Mouse (Mus musculus) embryonic facial prominence, embryonic 12.5 days (tissue): ENCODE results near the gene Sfi1. TPM values are rescaled to one million over a fixed set of nuclear protein-coding genes. Genes with fewer than 3 reads are reported as not detected.

ENCODE experiments used
- ATAC-seq: fragments of 200-750 bp; cut with Nextera tagmentation; 2 replicates; pipeline ENCODE4 v1.8.0; 2017; ENCODE audit not compliant: insufficient number of reproducible peaks, insufficient read depth, low FRiP score, low TSS enrichment
- H3K27ac ChIP-seq: fragments of 300-500 bp; sonication (generic); 2 replicates; pipeline ENCODE4 v1.5.1; 2016; ENCODE audit warnings: mild to moderate bottlenecking
- H3K27me3 ChIP-seq: fragments of 300-500 bp; sonication (generic); 2 replicates; pipeline ENCODE4 v1.6.1; 2016; ENCODE audit warnings: mild to moderate bottlenecking, moderate library complexity
- H3K36me3 ChIP-seq: fragments of 300-500 bp; sonication (generic); 2 replicates; pipeline ENCODE4 v1.6.1; 2016; ENCODE audit warnings: mild to moderate bottlenecking
- H3K4me1 ChIP-seq: fragments of 300-500 bp; sonication (generic); 2 replicates; pipeline ENCODE4 v1.6.1; 2016
- H3K4me2 ChIP-seq: fragments of 300-500 bp; sonication (generic); replicated peaks from 2 replicates; pipeline ENCODE4 v1.6.1; 2016; ENCODE audit warnings: mild to moderate bottlenecking, moderate library complexity
- H3K4me3 ChIP-seq: fragments of 300-500 bp; sonication (generic); 2 replicates; pipeline ENCODE4 v1.5.1; 2016; ENCODE audit warnings: mild to moderate bottlenecking
- H3K9ac ChIP-seq: fragments of 300-500 bp; sonication (generic); 2 replicates; pipeline ENCODE4 v1.6.1; 2016; ENCODE audit warnings: mild to moderate bottlenecking, moderate library complexity
- H3K9me3 ChIP-seq: fragments of 300-500 bp; sonication (generic); 2 replicates; pipeline ENCODE4 v1.6.1; 2016; ENCODE audit warnings: mild to moderate bottlenecking, moderate library complexity
- WGBS: fragments of 180-500 bp; shearing (Covaris S2); methylation state at CpG from one replicate; pipeline ENCODE4 v1.1.7; 2016; 5-methylcytosine and 5-hydroxymethylcytosine counted together
- polyA plus RNA-seq: library from polyadenylated mRNA; unstranded; fragments of >200 nt; fragmentation: Nextera tagmentation; extraction: Ambion mirVana; gene quantifications from 2 replicates; pipeline ENCODE4 v1.2.1, GENCODE M21; 2016

Sfi1 gene
- 17.0 and 17.1 TPM in 2 replicates for polyA plus RNA-seq

- H3K4me2 ChIP-seq: no peak within 1 kb of the TSS
- H3K27me3 ChIP-seq: no peaks in the 10 kb centered on the region
- H3K36me3 ChIP-seq: no peaks in the 10 kb centered on the region
- no peak within 1 kb of the TSS for H3K27ac ChIP-seq
- H3K4me3 ChIP-seq: no peak within 1 kb of the TSS
- no peaks in the 10 kb centered on the region for H3K4me1 ChIP-seq
- no peak for ATAC-seq
- WGBS: 86% methylated on average over 25 of the region's 25 CpGs
- no peak within 1 kb of the TSS for H3K9ac ChIP-seq
- no peaks in the 10 kb centered on the region for H3K9me3 ChIP-seq
Measured at GRCm38 (mm10) chr11:3193363-3193762, at the start of gene Sfi1. Gene Sfi1, minus strand, starts transcription at chr11:3193463.

DNA sequence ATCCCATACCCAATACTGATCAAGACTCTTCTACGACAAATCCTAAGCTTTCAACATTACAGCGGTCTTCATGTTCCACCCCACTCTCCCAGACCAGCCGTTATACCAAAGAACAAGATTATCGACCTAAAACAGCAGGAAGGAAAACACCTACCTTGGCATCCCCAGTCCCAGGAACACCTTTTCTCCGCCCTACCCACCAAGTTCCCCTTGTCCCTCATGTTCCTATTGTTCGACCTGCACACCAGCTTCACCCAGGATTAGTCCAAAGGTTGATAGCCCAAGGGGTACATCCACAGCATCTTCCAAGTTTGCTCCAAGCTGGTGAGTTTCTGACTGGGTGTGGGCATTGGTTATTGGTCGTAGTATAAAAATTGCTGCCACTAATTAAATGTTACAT, 49.1 kb upstream of the Sfi1 start:
- no peaks in the 10 kb centered on the region; the same call in 1 of the 2 replicates for H3K9me3 ChIP-seq
- H3K9ac ChIP-seq: no peak overlapping the region
- no peak overlapping the region for H3K27ac ChIP-seq
- H3K4me3 ChIP-seq: no peak overlapping the region
- 94% methylated on average over 7 of the region's 7 CpGs for WGBS
- no peaks in the 10 kb centered on the region for H3K4me1 ChIP-seq
- H3K36me3 ChIP-seq: peaks cover 85% of the 10 kb centered on the region
- no peak overlapping the region for H3K4me2 ChIP-seq
- H3K27me3 ChIP-seq: no peaks in the 10 kb centered on the region
- no peak for ATAC-seq

DNA sequence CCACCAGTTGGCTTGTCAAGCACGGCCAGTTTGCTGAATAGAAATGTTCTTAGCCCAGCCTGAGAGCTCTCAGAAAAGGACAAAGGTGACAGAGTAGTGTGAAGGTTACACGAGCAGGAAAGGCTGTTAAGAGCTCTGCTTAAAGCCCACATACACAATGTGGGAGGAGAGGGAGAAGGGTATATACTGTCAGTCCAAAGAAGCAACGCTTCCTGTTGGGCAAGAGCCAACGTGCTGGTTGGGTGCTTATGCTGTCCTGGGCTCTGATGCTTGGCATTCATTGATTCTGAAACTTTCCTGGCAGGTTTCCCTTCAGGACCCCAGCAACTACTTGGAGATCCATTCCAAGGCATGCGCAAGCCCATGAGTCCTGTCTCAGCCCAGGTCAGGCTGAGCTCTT, 42.0 kb upstream of the Sfi1 start:
- no peak for ATAC-seq
- no peak overlapping the region for H3K4me3 ChIP-seq
- WGBS: 94% methylated on average over 5 of the region's 5 CpGs
- no peaks in the 10 kb centered on the region for H3K9me3 ChIP-seq
- no peaks in the 10 kb centered on the region for H3K4me1 ChIP-seq
- peaks cover 85% of the 10 kb centered on the region for H3K36me3 ChIP-seq
- no peak overlapping the region for H3K4me2 ChIP-seq
- no peak overlapping the region for H3K9ac ChIP-seq
- no peaks in the 10 kb centered on the region for H3K27me3 ChIP-seq
- H3K27ac ChIP-seq: no peak overlapping the region

DNA sequence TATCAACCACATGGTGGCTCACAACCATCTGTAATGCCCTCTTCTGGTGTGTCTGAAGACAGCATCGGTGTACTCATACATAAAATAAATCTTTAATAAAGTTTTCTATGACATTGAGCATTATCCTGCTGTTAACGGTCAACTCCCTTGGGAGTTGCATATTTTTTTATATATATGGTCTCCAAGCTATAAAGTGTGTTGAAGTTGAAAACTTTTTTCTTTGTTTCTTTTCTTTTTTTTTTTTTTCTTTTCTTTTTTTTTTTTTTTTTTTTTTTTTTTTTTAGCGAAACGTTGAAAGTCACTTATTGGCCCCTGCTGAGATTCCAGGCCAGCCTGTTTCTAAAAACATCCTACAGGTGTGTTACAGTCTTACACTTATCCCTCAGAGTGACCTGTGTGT, 40.4 kb upstream of the Sfi1 start:
- Histone ChIP-seq H3K4me1 (no peaks in the 10 kb centered on the region), H3K27ac (no peak overlapping the region), H3K9me3 (no peaks in the 10 kb centered on the region), H3K4me2 (no peak overlapping the region), H3K9ac (no peak overlapping the region), H3K4me3 (no peak overlapping the region), H3K27me3 (no peaks in the 10 kb centered on the region), H3K36me3 (peaks cover 85% of the 10 kb centered on the region)
- ATAC-seq: no peak
- 94% methylated on average over 4 of the region's 4 CpGs for WGBS

GRCm38 (mm10) chr11:3232248-3232647, 39.0 kb upstream of the Sfi1 start:
- Histone ChIP-seq H3K36me3 (peaks cover 79% of the 10 kb centered on the region), H3K9me3 (no peaks in the 10 kb centered on the region)
- WGBS: 88% methylated on average over 3 of the region's 3 CpGs

GRCm38 (mm10) chr11:3227113-3227512, 33.9 kb upstream of the Sfi1 start:
- H3K36me3 ChIP-seq: peaks cover 80% of the 10 kb centered on the region
- H3K4me2 ChIP-seq: no peak overlapping the region
- no peak overlapping the region for H3K27ac ChIP-seq
- no peak for ATAC-seq
- H3K9ac ChIP-seq: no peak overlapping the region
- H3K27me3 ChIP-seq: no peaks in the 10 kb centered on the region
- 96% methylated on average over 3 of the region's 3 CpGs for WGBS
- H3K4me3 ChIP-seq: no peak overlapping the region
- no peaks in the 10 kb centered on the region for H3K9me3 ChIP-seq
- H3K4me1 ChIP-seq: no peaks in the 10 kb centered on the region

More at GRCm38 (mm10) chr11:3232248-3232647, 39.0 kb upstream of the Sfi1 start:
- no peak for ATAC-seq
- Histone ChIP-seq H3K9ac (no peak overlapping the region), H3K27ac (no peak overlapping the region), H3K4me1 (no peaks in the 10 kb centered on the region), H3K27me3 (no peaks in the 10 kb centered on the region), H3K4me3 (no peak overlapping the region), H3K4me2 (no peak overlapping the region)

DNA sequence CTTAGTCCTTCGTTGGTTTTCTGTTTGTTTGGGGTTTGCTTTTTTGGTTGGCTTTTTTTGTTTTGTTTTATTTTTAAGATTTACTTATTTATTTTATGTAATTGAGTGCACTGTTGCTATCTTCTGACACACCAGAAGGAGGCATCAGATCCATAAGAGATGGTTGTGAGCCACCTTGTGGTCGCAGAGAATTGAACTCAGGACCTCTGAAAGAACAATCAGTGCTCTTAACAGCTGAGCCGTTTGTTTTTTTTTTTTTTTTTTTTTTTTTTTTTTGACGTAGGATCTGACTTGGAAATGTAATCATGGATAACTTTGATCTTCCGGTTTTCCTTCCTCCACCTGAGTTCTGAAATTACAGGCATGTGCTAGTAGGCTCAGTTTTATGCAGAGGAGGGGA, 29.8 kb upstream of the Sfi1 start:
- no peak for ATAC-seq
- no peaks in the 10 kb centered on the region for H3K27me3 ChIP-seq
- H3K9me3 ChIP-seq: no peaks in the 10 kb centered on the region
- H3K36me3 ChIP-seq: peaks cover 75% of the 10 kb centered on the region
- no peak overlapping the region for H3K9ac ChIP-seq
- no peak overlapping the region for H3K4me2 ChIP-seq
- no peak overlapping the region for H3K27ac ChIP-seq
- H3K4me1 ChIP-seq: no peaks in the 10 kb centered on the region
- no peak overlapping the region for H3K4me3 ChIP-seq
- WGBS: 66% methylated on average over 5 of the region's 5 CpGs

DNA sequence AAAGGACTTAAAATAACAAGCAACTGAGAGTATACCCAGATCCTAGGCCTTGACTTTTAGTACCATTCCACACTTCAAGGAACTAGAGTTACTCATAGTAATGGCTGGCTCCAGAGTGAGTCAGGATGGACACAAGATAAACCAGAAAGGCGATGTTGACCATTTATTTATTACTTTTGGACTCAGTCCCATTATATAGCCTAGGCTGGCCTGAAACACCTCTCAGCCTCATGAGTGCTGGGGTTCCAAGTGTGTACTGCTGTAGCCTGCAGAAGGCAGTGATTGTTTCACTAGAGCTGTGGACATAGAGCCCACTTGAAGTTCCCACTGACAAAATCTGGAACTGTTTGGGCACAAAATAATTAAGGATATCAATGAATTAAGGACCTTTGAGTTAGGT, 19.3 kb upstream of the Sfi1 start:
- WGBS: 92% methylated on average over 1 of the region's 1 CpGs
- Histone ChIP-seq H3K27ac (no peak overlapping the region), H3K27me3 (no peaks in the 10 kb centered on the region), H3K9me3 (no peaks in the 10 kb centered on the region), H3K4me2 (no peak overlapping the region), H3K36me3 (peaks cover 59% of the 10 kb centered on the region), H3K4me3 (no peak overlapping the region), H3K4me1 (no peaks in the 10 kb centered on the region), H3K9ac (no peak overlapping the region)
- no peak for ATAC-seq

GRCm38 (mm10) chr11:3206783-3207182, 13.5 kb upstream of the Sfi1 start:
- Histone ChIP-seq H3K4me1 (no peaks in the 10 kb centered on the region), H3K27me3 (no peaks in the 10 kb centered on the region), H3K9me3 (no peaks in the 10 kb centered on the region), H3K4me3 (no peak overlapping the region), H3K4me2 (no peak overlapping the region), H3K9ac (no peak overlapping the region), H3K36me3 (peaks cover 42% of the 10 kb centered on the region), H3K27ac (no peak overlapping the region)
- WGBS: 94% methylated on average over 3 of the region's 3 CpGs
- ATAC-seq: no peak

GRCm38 (mm10) chr11:3205207-3205606, 11.9 kb upstream of the Sfi1 start:
- H3K36me3 ChIP-seq: peaks cover 34% of the 10 kb centered on the region
- no peaks in the 10 kb centered on the region for H3K4me1 ChIP-seq
- no peaks in the 10 kb centered on the region for H3K27me3 ChIP-seq
- no peak for ATAC-seq
- 94% methylated on average over 3 of the region's 3 CpGs for WGBS
- H3K4me2 ChIP-seq: no peak overlapping the region
- no peaks in the 10 kb centered on the region for H3K9me3 ChIP-seq
- H3K9ac ChIP-seq: no peak overlapping the region
- H3K27ac ChIP-seq: no peak overlapping the region
- no peak overlapping the region for H3K4me3 ChIP-seq

- ATAC-seq: no peak
- H3K4me3 ChIP-seq: peak overlapping the region; percentile 38; the same call in 1 of the 2 replicates
- H3K27me3 ChIP-seq: no peaks in the 10 kb centered on the region
- H3K4me1 ChIP-seq: no peaks in the 10 kb centered on the region
- peaks cover 27% of the 10 kb centered on the region for H3K36me3 ChIP-seq
- H3K9ac ChIP-seq: no peak overlapping the region
- peak overlapping the region; percentile 25 for H3K4me2 ChIP-seq
- no peak overlapping the region for H3K27ac ChIP-seq
- 88% methylated on average over 2 of the region's 2 CpGs for WGBS
- no peaks in the 10 kb centered on the region for H3K9me3 ChIP-seq
Measured at GRCm38 (mm10) chr11:3203771-3204170, 10.5 kb upstream of the Sfi1 start.

GRCm38 (mm10) chr11:3202781-3203441, 9.6 kb upstream of the Sfi1 start:
- Histone ChIP-seq H3K27ac (no peak overlapping the region), H3K4me2 (peak overlapping the region; percentile 25), H3K4me1 (no peaks in the 10 kb centered on the region), H3K9ac (peak overlapping the region; percentile 37), H3K4me3 (peak overlapping the region; percentile 38), H3K9me3 (no peaks in the 10 kb centered on the region), H3K36me3 (peaks cover 24% of the 10 kb centered on the region), H3K27me3 (no peaks in the 10 kb centered on the region)
- ATAC-seq: peak; percentile 0; the same call in 1 of the 2 replicates
- WGBS: under 1% methylated on average over 43 of the region's 57 CpGs
